Mouse (Mus musculus) bone marrow, adult 2 months (tissue): ENCODE data around the gene Reep3. TPM values are rescaled to one million over a fixed set of nuclear protein-coding genes. Genes with fewer than 3 reads are reported as not detected.

ENCODE experiments used
- H3K27ac ChIP-seq: fragments of 200-500 bp; 2 replicates; pipeline ENCODE4 v1.5.1; 2012; ENCODE audit warnings: low read depth, mild to moderate bottlenecking, control low read depth, inconsistent platforms, low read length; ENCODE audit not compliant: control insufficient read depth, poor library complexity, insufficient read depth
- H3K4me1 ChIP-seq: fragments of 200-500 bp; 2 replicates; pipeline ENCODE4 v1.6.1; 2011; ENCODE audit warnings: low read length; ENCODE audit not compliant: control insufficient read depth, insufficient read depth
- H3K4me3 ChIP-seq: fragments of 200-500 bp; replicated peaks from 2 replicates; pipeline ENCODE3; 2011; ENCODE audit warnings: mild to moderate bottlenecking, low read depth, low read length, control low read depth; ENCODE audit not compliant: control insufficient read depth
- CTCF ChIP-seq: fragments of 200-500 bp; IDR thresholded peaks from 2 replicates; pipeline ENCODE4 v1.5.1; 2011; ENCODE audit warnings: low read length, control low read depth; ENCODE audit not compliant: control insufficient read depth, insufficient read depth
- POLR2A ChIP-seq: fragments of 200-500 bp; IDR thresholded peaks from 2 replicates; pipeline ENCODE4 v1.6.1; 2011; ENCODE audit warnings: low read depth, mild to moderate bottlenecking, control low read depth, low read length, borderline replicate concordance; ENCODE audit not compliant: control insufficient read depth
- WGBS: fragments of 180-500 bp; shearing (Covaris S2); methylation state at CpG from one replicate; pipeline ENCODE4 v1.1.7; 2018; 5-methylcytosine and 5-hydroxymethylcytosine counted together
- polyA plus RNA-seq: library from polyadenylated mRNA; stranded (reverse); fragments of >200 nt; gene quantifications from 2 replicates; pipeline ENCODE4 v1.2.4, GENCODE M21; 2011; ENCODE audit warnings: low replicate concordance; ENCODE audit not compliant: missing spikeins, insufficient read depth, insufficient read length

Reep3 gene
- polyA plus RNA-seq, 1 experiment = 10.8 TPM

GRCm38 (mm10) chr10:67050766-67051165 lies 46.0 kb downstream of the Reep3 start:
- WGBS = 68% methylated on average over 7 of the region's 7 CpGs
- no peak for TF ChIP-seq POLR2A
- H3K4me1 ChIP-seq = peaks cover 11% of the 10 kb centered on the region
- H3K4me3 ChIP-seq = no peak overlapping the region
- no peak overlapping the region for H3K27ac ChIP-seq

- Histone ChIP-seq H3K27ac (no peak overlapping the region), H3K4me3 (no peak overlapping the region), H3K4me1 (peaks cover 11% of the 10 kb centered on the region)
- 85% methylated on average over 7 of the region's 7 CpGs for WGBS
- TF ChIP-seq CTCF = no peak
- TF ChIP-seq POLR2A = no peak
Observed at GRCm38 (mm10) chr10:67049621-67050020, 47.1 kb downstream of the Reep3 start.

GRCm38 (mm10) chr10:67048871-67049615 lies 47.7 kb downstream of the Reep3 start:
- WGBS = 26% methylated on average over 13 of the region's 13 CpGs
- no peak overlapping the region for H3K4me3 ChIP-seq
- H3K4me1 ChIP-seq = peaks cover 13% of the 10 kb centered on the region
- peak overlapping the region; percentile 36; the same call in 1 of the 2 replicates for H3K27ac ChIP-seq
- TF ChIP-seq CTCF (no peak), POLR2A (no peak)

GRCm38 (mm10) chr10:67047712-67048645 lies 48.8 kb downstream of the Reep3 start:
- no peak overlapping the region for H3K4me3 ChIP-seq
- peak overlapping the region; percentile 49 for H3K27ac ChIP-seq
- TF ChIP-seq CTCF (no peak), POLR2A (no peak)

GRCm38 (mm10) chr10:67045192-67045899 lies 51.4 kb downstream of the Reep3 start:
- no peak for TF ChIP-seq POLR2A
- TF ChIP-seq CTCF = no peak
- Histone ChIP-seq H3K27ac (no peak overlapping the region), H3K4me1 (peaks cover 10% of the 10 kb centered on the region), H3K4me3 (no peak overlapping the region)
- 86% methylated on average over 12 of the region's 12 CpGs for WGBS

More at GRCm38 (mm10) chr10:67047712-67048645, 48.8 kb downstream of the Reep3 start:
- H3K4me1 ChIP-seq = peaks cover 14% of the 10 kb centered on the region
- WGBS = 53% methylated on average over 18 of the region's 18 CpGs

GRCm38 (mm10) chr10:67044346-67044745 lies 52.4 kb downstream of the Reep3 start:
- TF ChIP-seq CTCF = no peak
- TF ChIP-seq POLR2A = no peak
- Histone ChIP-seq H3K4me1 (peaks cover 7% of the 10 kb centered on the region), H3K27ac (peak overlapping the region; percentile 74; the same call in 1 of the 2 replicates), H3K4me3 (no peak overlapping the region)
- WGBS = 72% methylated on average over 5 of the region's 5 CpGs

GRCm38 (mm10) chr10:67043236-67043635 lies 53.5 kb downstream of the Reep3 start:
- Histone ChIP-seq H3K27ac (peak overlapping the region; percentile 74), H3K4me3 (no peak overlapping the region), H3K4me1 (peaks cover 7% of the 10 kb centered on the region)
- TF ChIP-seq CTCF (no peak), POLR2A (no peak)
- 44% methylated on average over 7 of the region's 7 CpGs for WGBS
